Comparison of ENCODE assay signal across 8 mouse cellular contexts in genomic region chr7:126565693-126566092, GRCm38 (mm10). TPM values are rescaled to one million over a fixed set of nuclear protein-coding genes. Genes with fewer than 3 reads are reported as not detected.
DNase-seq lines count a peak whose midpoint lies in the region; ATAC-seq and TF ChIP-seq lines count a peak whose summit lies in the region.

No protein-coding gene starts in this region.

- H3K9me3 ChIP-seq in heart, embryonic 16.5 days (replicated peaks; ENCODE audit: control insufficient read depth, low read length) = no peaks in the 10 kb centered on the region
- H3K9me3 ChIP-seq in MEL (replicated peaks; ENCODE audit: insufficient read depth, low read length) = no peaks in the 10 kb centered on the region
- no peaks in the 10 kb centered on the region for H3K9me3 ChIP-seq in midbrain, embryonic 16.5 days (replicated peaks; ENCODE audit: control insufficient read depth, low read length, poor library complexity, severe bottlenecking)

- H3K79me2 ChIP-seq in MEL (ENCODE audit: control insufficient read depth, insufficient read depth, low read length, poor library complexity) = peaks cover 22% of the 10 kb centered on the region

- peaks cover 34% of the 10 kb centered on the region for H3K36me3 ChIP-seq in heart, embryonic 16.5 days (ENCODE audit: control insufficient read depth, insufficient read depth)
- peaks cover 19 to 37% of the 10 kb centered on the region in 2 experiments for H3K36me3 ChIP-seq in MEL (ENCODE audit: control insufficient read depth in 1 of 2, insufficient read depth in 2 of 2, low read length in 2 of 2)
- peaks cover 22% of the 10 kb centered on the region for H3K36me3 ChIP-seq in midbrain, embryonic 16.5 days (ENCODE audit: control insufficient read depth, insufficient read depth, low read length)

- TF ChIP-seq RAD21 in MEL (IDR thresholded peaks at IDR 0.05; ENCODE audit: low read depth, low read length) = no peak

- H3K27ac ChIP-seq in heart, embryonic 16.5 days (ENCODE audit: low read length) = peak overlapping the region; percentile 88
- peak overlapping the region; percentile 71 for H3K27ac ChIP-seq in MEL (ENCODE audit: control insufficient read depth, low read depth, low read length)
- peak overlapping the region; percentile 93 for H3K27ac ChIP-seq in embryonic fibroblast, embryonic 13.5 days (ENCODE audit: insufficient read depth, low read length)
- H3K27ac ChIP-seq in midbrain, embryonic 16.5 days (ENCODE audit: low read length) = peak overlapping the region; percentile 81

- no peak for TF ChIP-seq POLR2A in MEL (IDR thresholded peaks at IDR 0.05; ENCODE audit: control insufficient read depth in 1 of 2, insufficient read depth in 1 of 2, low read depth in 1 of 2, low read length in 2 of 2, poor library complexity in 1 of 2)
- peak; percentile 84 for TF ChIP-seq POLR2A in embryonic fibroblast, embryonic 13.5 days (IDR thresholded peaks at IDR 0.05; ENCODE audit: low read depth, low read length)

- peak overlapping the region; percentile 99 for H3K4me3 ChIP-seq in heart, embryonic 16.5 days (ENCODE audit: low read length)
- peak overlapping the region; percentile 73 to 94 for H3K4me3 ChIP-seq in MEL (ENCODE audit: control insufficient read depth in 1 of 2, insufficient read depth in 1 of 2, low read depth in 2 of 2, low read length in 2 of 2)
- H3K4me3 ChIP-seq in embryonic fibroblast, embryonic 13.5 days (ENCODE audit: insufficient read depth, low read length) = peak overlapping the region; percentile 70
- peak overlapping the region; percentile 98 for H3K4me3 ChIP-seq in midbrain, embryonic 16.5 days (ENCODE audit: low read depth, low read length)

- H3K4me1 ChIP-seq in heart, embryonic 16.5 days (ENCODE audit: control insufficient read depth, insufficient read depth, low read length) = peaks cover 7% of the 10 kb centered on the region; the same call in 1 of the 2 replicates
- H3K4me1 ChIP-seq in MEL (ENCODE audit: control insufficient read depth in 1 of 2, insufficient read depth in 2 of 2, low read length in 2 of 2) = peaks cover 4 to 11% of the 10 kb centered on the region in 2 experiments; a peak in 3 of 4 replicates
- 0 out of 2 replicates have a peak, but pooled peaks cover 3% of the 10 kb centered on the region for H3K4me1 ChIP-seq in embryonic fibroblast, embryonic 13.5 days (ENCODE audit: control insufficient read depth, insufficient read depth, low read length)
- H3K4me1 ChIP-seq in midbrain, embryonic 16.5 days (ENCODE audit: control insufficient read depth, insufficient read depth, low read length) = peaks cover 8% of the 10 kb centered on the region

- DNase-seq in heart, adult 11 months = no peak
- DNase-seq in MEL (ENCODE audit: low read depth, low spot score) = peak; percentile 74
- peak; percentile 51 for DNase-seq in kidney, postnatal 10 days
- no peak for DNase-seq in left cerebral cortex, adult 8-10 months (ENCODE audit: low spot score in 2 of 2)
- no peak for DNase-seq in right cerebral cortex, adult 18-20 months

- TF ChIP-seq EP300 in MEL (IDR thresholded peaks at IDR 0.05; ENCODE audit: low read depth in 1 of 2, low read length in 2 of 2) = no peak

- peak overlapping the region; percentile 91 for H3K9ac ChIP-seq in heart, embryonic 16.5 days (ENCODE audit: low read length)
- peak overlapping the region; percentile 97 for H3K9ac ChIP-seq in MEL (ENCODE audit: control insufficient read depth, low read depth, low read length, poor library complexity, severe bottlenecking)
- H3K9ac ChIP-seq in midbrain, embryonic 16.5 days (ENCODE audit: low read depth, low read length) = peak overlapping the region; percentile 88

- TF ChIP-seq CTCF in MEL (IDR thresholded peaks at IDR 0.05 in 2 of 3, conservative IDR thresholded peaks at IDR 0.05 in 1 of 3; ENCODE audit: control insufficient read depth in 1 of 3, insufficient read depth in 1 of 3, low read depth in 2 of 3, low read length in 3 of 3, poor library complexity in 1 of 3, severe bottlenecking in 1 of 3) = no peak
- no peak for TF ChIP-seq CTCF in embryonic fibroblast, embryonic 13.5 days (IDR thresholded peaks at IDR 0.05; ENCODE audit: borderline replicate concordance, insufficient read depth, low read length)

- ATAC-seq in heart, embryonic 16.5 days (replicated peaks; ENCODE audit: extremely low read depth, insufficient read depth, low FRiP score) = peak; percentile 42
- ATAC-seq in midbrain, embryonic 16.5 days = no peak; the same call in 1 of the 2 replicates

- peak overlapping the region; percentile 84 for H3K4me2 ChIP-seq in heart, embryonic 16.5 days (ENCODE audit: low read depth, low read length)
- H3K4me2 ChIP-seq in midbrain, embryonic 16.5 days (ENCODE audit: low read length) = peak overlapping the region; percentile 93

- H3K27me3 ChIP-seq in heart, embryonic 16.5 days (ENCODE audit: control insufficient read depth, insufficient read depth, low read length) = no peaks in the 10 kb centered on the region
- H3K27me3 ChIP-seq in MEL (ENCODE audit: control insufficient read depth in 1 of 2, insufficient read depth in 2 of 2, low read length in 2 of 2) = no peaks in the 10 kb centered on the region
- no peaks in the 10 kb centered on the region for H3K27me3 ChIP-seq in midbrain, embryonic 16.5 days (ENCODE audit: control insufficient read depth, insufficient read depth, low read depth, low read length)

- 1% methylated on average over 28 of the region's 28 CpGs for WGBS in heart, embryonic 16.5 days
- WGBS in midbrain, embryonic 16.5 days = 2% methylated on average over 27 of the region's 28 CpGs

TF ChIP-seq in MEL, 35 proteins besides CTCF, POLR2A, EP300 and RAD21:
- TF ChIP-seq ETS1 (IDR thresholded peaks at IDR 0.05; ENCODE audit: low read depth, low read length) (no peak; the same call in 1 of the 2 replicates), NELFE (IDR thresholded peaks at IDR 0.05; ENCODE audit: low read depth, low read length) (no peak), ZMIZ1 (IDR thresholded peaks at IDR 0.05; ENCODE audit: low read depth, low read length) (no peak), TBP (IDR thresholded peaks at IDR 0.05; ENCODE audit: low read depth, low read length) (0 out of 2 replicates have a peak, but pooled peaks have one; percentile 20), JUND (IDR thresholded peaks at IDR 0.05; ENCODE audit: low read depth, low read length) (no peak), RCOR1 (IDR thresholded peaks at IDR 0.05; ENCODE audit: low read depth, low read length) (no peak)

RNA-seq across cellular contexts. Expression of gene Eif3c, which starts 0.5 kb away (rescaled TPM):
- 115 and 120 TPM in 2 replicates for polyA plus RNA-seq in heart, embryonic 16.5 days (2015; fragmentation: Nextera tagmentation; extraction: Ambion mirVana)
- 233 and 270 TPM in 2 replicates for total RNA-seq in MEL (2012; rRNA removed)
- 100 to 1,000 TPM; 404 to 819 TPM for polyA plus RNA-seq in MEL (2012; ENCODE audit: insufficient read depth in 1 of 2, insufficient read length in 2 of 2, low read depth in 1 of 2, low replicate concordance in 2 of 2, missing spikeins in 1 of 2)
- 413 and 481 TPM in 2 replicates for polyA plus RNA-seq in embryonic fibroblast, embryonic 13.5 days (2011; ENCODE audit: insufficient read length, low read depth, missing spikeins)
- 177 and 184 TPM in 2 replicates for polyA plus RNA-seq in midbrain, embryonic 16.5 days (2015; fragmentation: Nextera tagmentation; extraction: Ambion mirVana)
- 100 to 1,000 TPM; 173 to 189 (median 180) TPM for total RNA-seq in left cerebral cortex, adult 8-10 months (2022)

RNA-seq across cellular contexts. Expression of gene Apobr, which starts 19.0 kb away (rescaled TPM):
- 0.71 and 0.75 TPM in 2 replicates for polyA plus RNA-seq in heart, embryonic 16.5 days (2015; fragmentation: Nextera tagmentation; extraction: Ambion mirVana)
- 0.23 and 0.56 TPM in 2 replicates for total RNA-seq in MEL (2012; rRNA removed)
- polyA plus RNA-seq in MEL (2012; ENCODE audit: insufficient read depth in 1 of 2, insufficient read length in 2 of 2, low read depth in 1 of 2, low replicate concordance in 2 of 2, missing spikeins in 1 of 2) = 1 to 10 TPM in 1 of 2 experiments, not detected in 1; 5.4 TPM
- polyA plus RNA-seq in embryonic fibroblast, embryonic 13.5 days (2011; ENCODE audit: insufficient read length, low read depth, missing spikeins) = 9.3 and 10.0 TPM in 2 replicates
- 0.31 TPM in 2 replicates for polyA plus RNA-seq in midbrain, embryonic 16.5 days (2015; fragmentation: Nextera tagmentation; extraction: Ambion mirVana)
- 1 to 10 TPM in 2 of 4 experiments, under 1 TPM in 2; 0.63 to 1.4 (median 1.0) TPM for total RNA-seq in left cerebral cortex, adult 8-10 months (2022)

RNA-seq across cellular contexts. Expression of gene Cln3, which starts 19.9 kb away (rescaled TPM):
- 20.2 TPM in 2 replicates for polyA plus RNA-seq in heart, embryonic 16.5 days (2015; fragmentation: Nextera tagmentation; extraction: Ambion mirVana)
- 16.2 and 20.5 TPM in 2 replicates for total RNA-seq in MEL (2012; rRNA removed)
- 10 to 100 TPM in 1 of 2 experiments, not detected in 1; 61.9 TPM for polyA plus RNA-seq in MEL (2012; ENCODE audit: insufficient read depth in 1 of 2, insufficient read length in 2 of 2, low read depth in 1 of 2, low replicate concordance in 2 of 2, missing spikeins in 1 of 2)
- polyA plus RNA-seq in embryonic fibroblast, embryonic 13.5 days (2011; ENCODE audit: insufficient read length, low read depth, missing spikeins) = 12.4 and 16.7 TPM in 2 replicates
- polyA plus RNA-seq in midbrain, embryonic 16.5 days (2015; fragmentation: Nextera tagmentation; extraction: Ambion mirVana) = 36.4 and 37.7 TPM in 2 replicates
- 10 to 100 TPM; 28.5 to 49.0 (median 38.7) TPM for total RNA-seq in left cerebral cortex, adult 8-10 months (2022)

RNA-seq across cellular contexts. Expression of gene Il27, which starts 29.0 kb away (rescaled TPM):
- polyA plus RNA-seq in heart, embryonic 16.5 days (2015; fragmentation: Nextera tagmentation; extraction: Ambion mirVana) = not detected in 2 replicates
- total RNA-seq in MEL (2012; rRNA removed) = not detected in 2 replicates
- under 1 TPM in 1 of 2 experiments, not detected in 1; 0.07 TPM for polyA plus RNA-seq in MEL (2012; ENCODE audit: insufficient read depth in 1 of 2, insufficient read length in 2 of 2, low read depth in 1 of 2, low replicate concordance in 2 of 2, missing spikeins in 1 of 2)
- polyA plus RNA-seq in embryonic fibroblast, embryonic 13.5 days (2011; ENCODE audit: insufficient read length, low read depth, missing spikeins) = not detected in 2 replicates
- not detected in 2 replicates for polyA plus RNA-seq in midbrain, embryonic 16.5 days (2015; fragmentation: Nextera tagmentation; extraction: Ambion mirVana)
- not detected for total RNA-seq in left cerebral cortex, adult 8-10 months (2022)

Comparison
In these comparisons a context has a peak if more than half of its experiments do, and no peak if none do; other contexts are left out.
1. DNase-seq: peak in MEL (single experiment) and kidney, postnatal 10 days (single experiment); none in heart, adult 11 months (single experiment), left cerebral cortex, adult 8-10 months (0 of 2) and right cerebral cortex, adult 18-20 months (single experiment).
2. Peak in every context shown above with its lines, with median percentiles within 50 percentile points of each other: H3K27ac ChIP-seq, H3K4me3 ChIP-seq and H3K9ac ChIP-seq.